ENCODE assay signal across 9 mouse cellular contexts in the genomic region with DNA sequence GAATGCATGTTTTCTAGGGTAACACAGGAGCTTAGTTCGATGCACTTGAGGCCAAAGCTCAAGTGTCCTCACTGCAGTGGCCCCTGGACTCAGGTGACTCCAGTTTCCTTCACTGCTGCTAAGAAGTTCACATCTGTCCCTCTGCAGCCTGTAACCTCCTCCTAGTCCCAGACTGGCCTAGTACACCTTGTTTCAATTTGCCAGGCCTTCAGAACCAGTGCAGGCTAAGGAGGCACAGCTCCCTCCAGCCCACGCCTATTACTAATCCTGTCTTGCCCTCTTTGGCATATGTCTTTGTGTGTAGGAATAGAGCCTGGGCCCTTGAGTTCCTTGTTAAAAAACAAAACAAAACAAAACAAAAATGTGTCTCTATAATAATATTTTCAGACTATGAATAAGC. TPM values are rescaled to one million over a fixed set of nuclear protein-coding genes. Genes with fewer than 3 reads are reported as not detected.
A peak's percentile ranks its signal among the peaks of the same experiment; 100 is the strongest.
DNase-seq lines count a peak whose midpoint lies in the region; ATAC-seq and TF ChIP-seq lines count a peak whose summit lies in the region.
"Had no signal": no experiment of that assay in that cellular context is flagged by ENCODE, and none has a peak within 500 bp of the region (broad histone marks: within the 10 kb centered on the region; RNA-seq: fewer than 3 reads in every experiment).

No protein-coding gene starts in this region.

- no peaks in the 10 kb centered on the region for H3K9me3 ChIP-seq in forebrain, postnatal 0 days (ENCODE audit: low read length)
- H3K9me3 ChIP-seq in liver, embryonic 15.5 days (replicated peaks): no peaks in the 10 kb centered on the region

- ATAC-seq in forebrain, postnatal 0 days: no peak
- peak; percentile 29; the same call in 1 of the 2 replicates for ATAC-seq in liver, embryonic 15.5 days (ENCODE audit: insufficient read depth)

- H3K4me1 ChIP-seq in forebrain, postnatal 0 days (ENCODE audit: insufficient read depth): peaks cover 6% of the 10 kb centered on the region; the same call in 1 of the 2 replicates
- H3K4me1 ChIP-seq in liver, embryonic 15.5 days (replicated peaks): peaks cover 64% of the 10 kb centered on the region

- peak overlapping the region; percentile 74; the same call in 1 of the 2 replicates for H3K27ac ChIP-seq in forebrain, postnatal 0 days (ENCODE audit: low read depth, low read length)
- peak overlapping the region; percentile 90 for H3K27ac ChIP-seq in liver, embryonic 15.5 days (replicated peaks)

- H3K36me3 ChIP-seq in forebrain, postnatal 0 days (ENCODE audit: insufficient read depth): peaks cover 13% of the 10 kb centered on the region
- H3K36me3 ChIP-seq in liver, embryonic 15.5 days (replicated peaks): peaks cover 26% of the 10 kb centered on the region

- no peak for TF ChIP-seq CTCF in forebrain, postnatal 0 days (IDR thresholded peaks at IDR 0.05; ENCODE audit: low read depth)

- DNase-seq in cerebellum, adult 11-12 months: peak; percentile 19
- no peak for DNase-seq in cerebellum, postnatal 14 days
- peak; percentile 3 to 8 for DNase-seq in B cell, adult 2 months
- no peak for DNase-seq in forebrain, postnatal 0 days
- no peak for DNase-seq in natural killer cell, adult 2 months (ENCODE audit: low spot score in 2 of 2)
- DNase-seq in urinary bladder, adult 18-20 months (ENCODE audit: low spot score in 2 of 2): no peak
- DNase-seq in right cerebral cortex, adult 18-20 months: no peak

- no peak overlapping the region for H3K4me3 ChIP-seq in forebrain, postnatal 0 days (ENCODE audit: low read depth, low read length)
- peak overlapping the region; percentile 96 for H3K4me3 ChIP-seq in liver, embryonic 15.5 days (replicated peaks)

- 0 out of 2 replicates have a peak overlapping the region, but pooled peaks have one; percentile 9 for H3K4me2 ChIP-seq in forebrain, postnatal 0 days (ENCODE audit: low read depth)
- peak overlapping the region; percentile 82 for H3K4me2 ChIP-seq in liver, embryonic 15.5 days

- H3K9ac ChIP-seq in forebrain, postnatal 0 days: peak overlapping the region; percentile 73; the same call in 1 of the 2 replicates
- H3K9ac ChIP-seq in liver, embryonic 15.5 days: peak overlapping the region; percentile 93

- H3K27me3 ChIP-seq in forebrain, postnatal 0 days (ENCODE audit: insufficient read depth, low read length): no peaks in the 10 kb centered on the region
- H3K27me3 ChIP-seq in liver, embryonic 15.5 days: no peaks in the 10 kb centered on the region

- WGBS in forebrain, postnatal 0 days: 72% methylated on average over 2 of the region's 2 CpGs
- WGBS in liver, embryonic 15.5 days (ENCODE audit: insufficient replicate concordance): 75% methylated on average over 2 of the region's 2 CpGs

RNA-seq across cellular contexts. Expression of a gene that starts 9.4 kb away (rescaled TPM):
- total RNA-seq in forebrain, postnatal 0 days (2014; rRNA removed): 91.7 and 95.5 TPM in 2 replicates
- polyA plus RNA-seq in forebrain, postnatal 0 days (2015; fragmentation: Nextera tagmentation; extraction: Ambion mirVana): 156 and 175 TPM in 2 replicates
- 81.4 and 95.3 TPM in 2 replicates for polyA plus RNA-seq in liver, embryonic 15.5 days (2015; fragmentation: Nextera tagmentation; extraction: Ambion mirVana)

RNA-seq across cellular contexts. Expression of a gene that starts 11.2 kb away (rescaled TPM):
- not detected in 2 replicates for total RNA-seq in forebrain, postnatal 0 days (2014; rRNA removed)
- polyA plus RNA-seq in forebrain, postnatal 0 days (2015; fragmentation: Nextera tagmentation; extraction: Ambion mirVana): not detected in 2 replicates
- not detected in 2 replicates for polyA plus RNA-seq in liver, embryonic 15.5 days (2015; fragmentation: Nextera tagmentation; extraction: Ambion mirVana)

RNA-seq across cellular contexts. Expression of a gene that starts 33.3 kb away (rescaled TPM):
- 0.46 TPM in 1 of 2 replicates, not detected in the other for total RNA-seq in forebrain, postnatal 0 days (2014; rRNA removed)
- 0.36 and 0.90 TPM in 2 replicates for polyA plus RNA-seq in forebrain, postnatal 0 days (2015; fragmentation: Nextera tagmentation; extraction: Ambion mirVana)
- not detected in 2 replicates for polyA plus RNA-seq in liver, embryonic 15.5 days (2015; fragmentation: Nextera tagmentation; extraction: Ambion mirVana)
- polyA plus RNA-seq: small intestine, adult 2 months had no signal

RNA-seq across cellular contexts. Expression of a gene that starts 35.2 kb away (rescaled TPM):
- 0.62 and 1.1 TPM in 2 replicates for total RNA-seq in forebrain, postnatal 0 days (2014; rRNA removed)
- 0.30 and 1.1 TPM in 2 replicates for polyA plus RNA-seq in forebrain, postnatal 0 days (2015; fragmentation: Nextera tagmentation; extraction: Ambion mirVana)
- polyA plus RNA-seq in liver, embryonic 15.5 days (2015; fragmentation: Nextera tagmentation; extraction: Ambion mirVana): 0.36 and 0.52 TPM in 2 replicates

Comparison
In these comparisons a context has a peak if more than half of its experiments do, and no peak if none do; other contexts are left out.
1. DNase-seq: peak in cerebellum, adult 11-12 months (single experiment) and B cell, adult 2 months (2 of 2); none in cerebellum, postnatal 14 days (0 of 2), forebrain, postnatal 0 days (single experiment), natural killer cell, adult 2 months (0 of 2), urinary bladder, adult 18-20 months (0 of 2) and right cerebral cortex, adult 18-20 months (single experiment).